Mouse (Mus musculus) ES-Bruce4 (cell line): Measurements from ENCODE around the gene Ptpn3.

ENCODE experiments used
- EP300 ChIP-seq: IDR thresholded peaks from 2 replicates; pipeline ENCODE4 v1.6.1; 2011; ENCODE audit warnings: low read depth, low read length; ENCODE audit not compliant: insufficient read depth
- POLR2A ChIP-seq: IDR thresholded peaks from one replicate; pipeline ENCODE4 v1.8.1; 2011; ENCODE audit warnings: low read length; ENCODE audit not compliant: insufficient read depth

GRCm38 (mm10) chr4:57273532-57274502 lies 27.8 kb downstream of the Ptpn3 start:
- TF ChIP-seq EP300 = no peak
- TF ChIP-seq POLR2A = no peak
